Mouse (Mus musculus) forebrain, embryonic 16.5 days (tissue): ENCODE results near the gene E2f3. TPM values are rescaled to one million over a fixed set of nuclear protein-coding genes. Genes with fewer than 3 reads are reported as not detected.

ENCODE experiments used
- ATAC-seq: fragments of 200-750 bp; cut with Nextera tagmentation; 2 replicates; pipeline ENCODE4 v1.8.0; 2017; ENCODE audit warnings: mild to moderate bottlenecking, moderate library complexity
- H3K27ac ChIP-seq: fragments of 300-500 bp; sonication (generic); 2 replicates; pipeline ENCODE4 v1.5.1; 2014; ENCODE audit warnings: low read length, control low read depth
- H3K27me3 ChIP-seq: fragments of 300-500 bp; sonication (generic); replicated peaks from 2 replicates; pipeline ENCODE4 v1.6.1; 2014; ENCODE audit warnings: low read length; ENCODE audit not compliant: control insufficient read depth, insufficient read depth
- H3K36me3 ChIP-seq: fragments of 300-500 bp; sonication (generic); 2 replicates; pipeline ENCODE4 v1.6.1; 2014; ENCODE audit not compliant: control insufficient read depth, insufficient read depth
- H3K4me1 ChIP-seq: fragments of 300-500 bp; sonication (generic); replicated peaks from 2 replicates; pipeline ENCODE4 v1.6.1; 2014; ENCODE audit warnings: low read length; ENCODE audit not compliant: control insufficient read depth, insufficient read depth
- H3K4me2 ChIP-seq: fragments of 300-500 bp; sonication (generic); 2 replicates; pipeline ENCODE4 v1.6.1; 2014; ENCODE audit warnings: mild to moderate bottlenecking, low read length, control low read depth
- H3K4me3 ChIP-seq: fragments of 300-500 bp; sonication (generic); replicated peaks from 2 replicates; pipeline ENCODE4 v1.5.1; 2014; ENCODE audit warnings: mild to moderate bottlenecking, low read length, control low read depth
- H3K9ac ChIP-seq: fragments of 300-500 bp; sonication (generic); replicated peaks from 2 replicates; pipeline ENCODE4 v1.6.1; 2014; ENCODE audit warnings: low read depth, low read length, control low read depth
- H3K9me3 ChIP-seq: fragments of 300-500 bp; sonication (generic); 2 replicates; pipeline ENCODE4 v1.6.1; 2016; ENCODE audit warnings: low read length; ENCODE audit not compliant: control insufficient read depth
- WGBS: fragments of 180-500 bp; shearing (Covaris S2); extraction: QIAGEN DNeasy Blood & Tissue Kit; methylation state at CpG from one replicate; pipeline ENCODE4 v1.1.7; 2014; 5-methylcytosine and 5-hydroxymethylcytosine counted together
- polyA plus RNA-seq: library from polyadenylated mRNA; unstranded; fragments of >200 nt; fragmentation: Nextera tagmentation; extraction: Ambion mirVana; gene quantifications from 2 replicates; pipeline ENCODE4 v1.2.1, GENCODE M21; 2015

The E2f3 gene
- polyA plus RNA-seq, result 6.9 and 7.3 TPM in 2 replicates

GRCm38 (mm10) chr13:29985855-29986755, at the start of gene E2f3:
Gene E2f3, minus strand, starts transcription at chr13:29986063.
- WGBS, result under 1% methylated on average over 45 of the region's 45 CpGs
- Histone ChIP-seq H3K27ac (peak within 1 kb of the TSS; percentile 87), H3K9me3 (no peaks in the 10 kb centered on the region), H3K4me1 (peaks cover 18% of the 10 kb centered on the region), H3K4me3 (peak within 1 kb of the TSS; percentile 91), H3K36me3 (no peaks in the 10 kb centered on the region), H3K4me2 (peak within 1 kb of the TSS; percentile 100), H3K27me3 (no peaks in the 10 kb centered on the region), H3K9ac (peak within 1 kb of the TSS; percentile 87)
- peak; percentile 98 for ATAC-seq

DNA sequence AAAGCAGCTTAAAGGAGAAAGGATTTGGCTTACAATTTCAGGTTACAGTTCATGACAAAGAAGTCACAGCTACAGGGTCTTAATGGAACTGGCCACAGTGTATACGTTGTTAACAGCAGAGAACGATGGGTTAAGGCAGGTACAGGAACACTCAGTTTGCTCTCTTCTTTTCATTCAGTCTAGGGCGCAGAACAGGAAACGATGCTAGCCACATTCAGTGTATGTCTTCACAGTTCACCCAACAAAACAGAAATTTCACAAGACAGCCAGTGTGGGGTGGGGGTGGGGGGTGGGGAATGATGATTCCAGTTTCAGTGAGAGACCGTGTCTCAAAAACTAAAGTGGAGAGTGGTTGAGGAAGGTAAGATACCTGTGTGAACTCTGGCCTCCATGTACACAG, 48.7 kb upstream of the E2f3 start:
- Histone ChIP-seq H3K27ac (no peak overlapping the region), H3K9me3 (peaks cover 2% of the 10 kb centered on the region; the same call in 1 of the 2 replicates), H3K27me3 (no peaks in the 10 kb centered on the region), H3K4me3 (no peak overlapping the region), H3K4me1 (no peaks in the 10 kb centered on the region), H3K9ac (no peak overlapping the region), H3K4me2 (no peak overlapping the region), H3K36me3 (no peaks in the 10 kb centered on the region)
- WGBS, result 95% methylated on average over 5 of the region's 5 CpGs
- no peak for ATAC-seq

DNA sequence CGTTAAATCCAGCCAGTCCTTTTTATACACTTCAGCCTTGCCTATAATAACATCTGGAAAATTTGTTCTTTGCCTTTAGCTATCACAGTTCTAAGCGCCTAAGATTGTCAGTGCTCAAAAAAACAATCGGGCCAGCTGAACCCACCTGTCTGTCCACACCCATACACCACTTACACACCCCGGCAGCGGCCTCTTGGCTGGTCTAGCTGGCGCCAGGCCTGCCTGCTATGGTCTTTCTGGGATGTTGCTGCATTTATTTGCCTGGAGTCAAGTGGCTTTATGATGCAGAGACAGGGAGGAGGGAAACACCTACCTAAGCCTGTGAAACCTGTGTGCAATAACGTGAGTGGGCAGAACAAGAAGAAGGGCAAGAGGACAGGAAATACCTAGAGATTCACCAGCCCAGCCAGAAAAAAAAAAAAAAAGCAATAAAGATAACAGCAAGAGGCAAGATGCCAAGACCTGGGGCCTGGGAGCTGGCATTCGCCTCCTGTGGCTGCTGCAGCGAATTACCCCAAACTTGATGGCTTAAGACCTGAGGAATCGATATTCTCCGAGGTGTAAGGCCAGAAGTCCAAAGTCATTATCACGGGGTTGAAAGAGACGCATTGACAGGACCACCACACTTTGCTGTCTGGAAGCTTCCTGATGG, 45.9 kb upstream of the E2f3 start:
- no peak overlapping the region for H3K9ac ChIP-seq
- WGBS, result 88% methylated on average over 13 of the region's 13 CpGs
- H3K4me1 ChIP-seq, result no peaks in the 10 kb centered on the region
- ATAC-seq, result no peak
- H3K4me3 ChIP-seq, result no peak overlapping the region
- H3K27me3 ChIP-seq, result no peaks in the 10 kb centered on the region
- no peaks in the 10 kb centered on the region for H3K36me3 ChIP-seq
- H3K9me3 ChIP-seq, result peaks cover 2% of the 10 kb centered on the region; the same call in 1 of the 2 replicates
- no peak overlapping the region for H3K27ac ChIP-seq
- no peak overlapping the region for H3K4me2 ChIP-seq

- Histone ChIP-seq H3K36me3 (no peaks in the 10 kb centered on the region), H3K27me3 (no peaks in the 10 kb centered on the region), H3K4me3 (no peak overlapping the region), H3K4me2 (no peak overlapping the region), H3K27ac (no peak overlapping the region), H3K9me3 (no peaks in the 10 kb centered on the region), H3K9ac (no peak overlapping the region), H3K4me1 (no peaks in the 10 kb centered on the region)
- ATAC-seq, result no peak
- 87% methylated on average over 3 of the region's 3 CpGs for WGBS
Observed at GRCm38 (mm10) chr13:30027841-30028240, 42.0 kb upstream of the E2f3 start.

DNA sequence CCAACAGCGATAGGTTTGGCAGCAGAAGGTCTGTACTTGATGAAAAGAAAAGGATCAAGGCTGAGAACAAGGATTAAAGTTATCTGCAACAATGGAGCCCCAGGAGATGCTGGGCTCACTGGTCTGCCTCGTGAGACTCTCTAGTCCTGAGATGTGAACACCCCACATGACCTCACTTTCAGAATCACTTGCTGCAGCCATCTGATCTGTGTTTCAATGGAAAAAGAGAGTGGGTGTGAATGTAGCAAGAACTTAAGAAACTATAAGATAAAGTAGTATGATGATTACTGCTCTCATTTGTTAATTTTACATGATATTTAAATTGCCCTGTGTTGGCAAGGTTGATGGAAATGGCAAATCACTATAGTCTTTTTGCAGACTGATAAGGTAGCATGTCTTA, 36.6 kb upstream of the E2f3 start:
- Histone ChIP-seq H3K27ac (no peak overlapping the region), H3K27me3 (no peaks in the 10 kb centered on the region), H3K4me2 (no peak overlapping the region), H3K36me3 (no peaks in the 10 kb centered on the region), H3K9me3 (no peaks in the 10 kb centered on the region), H3K4me3 (no peak overlapping the region), H3K4me1 (no peaks in the 10 kb centered on the region), H3K9ac (no peak overlapping the region)
- WGBS, result 59% methylated on average over 2 of the region's 2 CpGs
- no peak for ATAC-seq

DNA sequence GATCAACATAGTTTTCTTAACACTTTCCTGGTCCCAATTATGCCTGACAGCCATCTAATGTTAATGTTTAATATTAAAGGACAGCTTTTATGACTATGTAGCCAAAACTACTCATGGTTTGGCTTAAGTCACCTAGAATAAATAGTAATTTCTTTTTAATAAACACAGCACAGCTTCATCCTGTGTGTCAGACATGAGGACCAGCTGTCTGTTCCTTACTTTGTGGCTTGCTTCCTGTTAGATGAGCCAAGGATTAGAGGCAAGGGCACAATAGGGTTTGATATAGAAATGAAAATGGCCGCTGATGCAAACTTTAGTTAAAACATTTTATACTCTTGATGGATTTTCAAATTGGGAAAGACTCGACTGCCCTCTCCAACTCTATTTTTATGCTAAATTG, 32.7 kb upstream of the E2f3 start:
- Histone ChIP-seq H3K27me3 (no peaks in the 10 kb centered on the region), H3K9me3 (no peaks in the 10 kb centered on the region), H3K4me1 (no peaks in the 10 kb centered on the region), H3K27ac (no peak overlapping the region), H3K4me3 (no peak overlapping the region), H3K4me2 (no peak overlapping the region), H3K9ac (no peak overlapping the region), H3K36me3 (no peaks in the 10 kb centered on the region)
- no peak for ATAC-seq
- WGBS, result 71% methylated on average over 2 of the region's 2 CpGs

DNA sequence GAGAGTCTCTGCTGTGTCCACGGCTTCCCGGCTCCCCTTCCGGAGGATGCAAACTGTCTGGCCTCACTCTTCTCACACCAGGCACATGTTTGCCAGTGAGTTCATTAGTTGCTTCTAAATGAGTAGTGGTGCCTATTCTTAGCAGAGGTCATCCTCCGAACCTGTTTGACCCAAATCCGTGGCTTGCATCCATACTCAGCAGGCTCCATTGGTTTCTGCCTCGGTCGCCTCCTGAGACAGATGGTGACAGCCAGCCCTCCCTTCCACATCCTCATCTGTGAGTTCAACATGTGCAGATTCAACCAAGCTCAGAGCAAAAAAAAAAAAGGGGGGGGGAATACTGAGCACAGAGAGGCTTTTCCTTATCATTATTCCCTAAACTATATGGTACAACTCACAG, 31.7 kb upstream of the E2f3 start:
- 92% methylated on average over 7 of the region's 7 CpGs for WGBS
- ATAC-seq, result no peak

GRCm38 (mm10) chr13:30014576-30014975, 28.7 kb upstream of the E2f3 start:
- H3K4me3 ChIP-seq, result no peak overlapping the region
- no peak overlapping the region for H3K9ac ChIP-seq
- H3K4me2 ChIP-seq, result no peak overlapping the region
- no peaks in the 10 kb centered on the region for H3K4me1 ChIP-seq
- H3K27me3 ChIP-seq, result no peaks in the 10 kb centered on the region
- no peaks in the 10 kb centered on the region for H3K9me3 ChIP-seq
- no peaks in the 10 kb centered on the region for H3K36me3 ChIP-seq
- 88% methylated on average over 8 of the region's 8 CpGs for WGBS
- H3K27ac ChIP-seq, result no peak overlapping the region
- ATAC-seq, result no peak

More for the DNA sequence above, 31.7 kb upstream of the E2f3 start:
- no peak overlapping the region for H3K4me2 ChIP-seq
- no peaks in the 10 kb centered on the region for H3K9me3 ChIP-seq
- no peaks in the 10 kb centered on the region for H3K27me3 ChIP-seq
- H3K27ac ChIP-seq, result no peak overlapping the region
- no peaks in the 10 kb centered on the region for H3K4me1 ChIP-seq
- no peak overlapping the region for H3K4me3 ChIP-seq
- no peak overlapping the region for H3K9ac ChIP-seq
- H3K36me3 ChIP-seq, result no peaks in the 10 kb centered on the region

DNA sequence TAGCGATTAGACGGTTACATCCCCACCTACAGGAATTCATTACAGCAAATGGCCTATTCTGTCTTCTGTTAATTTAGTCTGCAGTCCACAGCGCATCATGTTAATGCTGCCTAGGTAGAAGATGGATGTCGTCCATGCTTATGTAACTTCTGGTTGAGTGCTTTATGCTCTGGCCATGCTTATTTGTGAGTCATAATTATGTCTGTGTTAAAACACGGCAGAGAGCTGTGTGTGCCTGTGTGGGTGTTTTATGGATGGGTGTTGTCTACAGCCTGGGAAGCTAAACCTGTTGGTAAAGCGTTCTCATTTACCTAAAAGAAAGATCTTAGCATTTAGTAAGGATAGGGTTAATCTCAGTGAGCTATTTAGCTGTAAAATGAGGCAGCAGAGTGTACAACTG, 26.4 kb upstream of the E2f3 start:
- ATAC-seq, result no peak
- H3K27ac ChIP-seq, result no peak overlapping the region
- no peak overlapping the region for H3K4me2 ChIP-seq
- H3K27me3 ChIP-seq, result no peaks in the 10 kb centered on the region
- no peak overlapping the region for H3K4me3 ChIP-seq
- H3K36me3 ChIP-seq, result no peaks in the 10 kb centered on the region
- H3K9me3 ChIP-seq, result no peaks in the 10 kb centered on the region
- WGBS, result 83% methylated on average over 6 of the region's 6 CpGs
- H3K4me1 ChIP-seq, result no peaks in the 10 kb centered on the region
- no peak overlapping the region for H3K9ac ChIP-seq
